Mouse (Mus musculus) midbrain, embryonic 10.5 days (tissue): ENCODE measurements around the gene Abhd6. TPM values are rescaled to one million over a fixed set of nuclear protein-coding genes. Genes with fewer than 3 reads are reported as not detected.
A peak's percentile ranks its signal among the peaks of the same experiment; 100 is the strongest.

Experiments used
- DNase-seq: peaks from one replicate; pipeline ENCODE4 v3.0.0-alpha.2; 2017; ENCODE audit warnings: low spot score
- H3K27ac ChIP-seq: fragments of 300-500 bp; sonication (generic); replicated peaks from 2 replicates; pipeline ENCODE4 v1.5.1; 2016; ENCODE audit warnings: mild to moderate bottlenecking
- H3K27me3 ChIP-seq: fragments of 300-500 bp; sonication (generic); 2 replicates; pipeline ENCODE4 v1.6.1; 2016; ENCODE audit warnings: low read depth, mild to moderate bottlenecking; ENCODE audit not compliant: poor library complexity, severe bottlenecking
- H3K36me3 ChIP-seq: fragments of 300-500 bp; sonication (generic); 2 replicates; pipeline ENCODE4 v1.6.1; 2016; ENCODE audit warnings: mild to moderate bottlenecking, moderate library complexity
- H3K4me1 ChIP-seq: fragments of 300-500 bp; sonication (generic); 2 replicates; pipeline ENCODE4 v1.6.1; 2016
- H3K4me3 ChIP-seq: fragments of 300-500 bp; sonication (generic); 2 replicates; pipeline ENCODE4 v1.5.1; 2016; ENCODE audit warnings: mild to moderate bottlenecking, moderate library complexity
- H3K9me3 ChIP-seq: fragments of 300-500 bp; sonication (generic); replicated peaks from 2 replicates; pipeline ENCODE4 v1.6.1; 2016; ENCODE audit warnings: mild to moderate bottlenecking
- WGBS: fragments of 180-500 bp; shearing (Covaris S2); methylation state at CpG from one replicate; pipeline ENCODE4 v1.1.7; 2016; 5-methylcytosine and 5-hydroxymethylcytosine counted together
- polyA plus RNA-seq: library from polyadenylated mRNA; unstranded; fragments of >200 nt; fragmentation: Nextera tagmentation; extraction: Ambion mirVana; gene quantifications from 2 replicates; pipeline ENCODE4 v1.2.1, GENCODE M21; 2016

Gene Abhd6
- polyA plus RNA-seq, 1 experiment from 2014 or later, result 14.7 TPM

DNA sequence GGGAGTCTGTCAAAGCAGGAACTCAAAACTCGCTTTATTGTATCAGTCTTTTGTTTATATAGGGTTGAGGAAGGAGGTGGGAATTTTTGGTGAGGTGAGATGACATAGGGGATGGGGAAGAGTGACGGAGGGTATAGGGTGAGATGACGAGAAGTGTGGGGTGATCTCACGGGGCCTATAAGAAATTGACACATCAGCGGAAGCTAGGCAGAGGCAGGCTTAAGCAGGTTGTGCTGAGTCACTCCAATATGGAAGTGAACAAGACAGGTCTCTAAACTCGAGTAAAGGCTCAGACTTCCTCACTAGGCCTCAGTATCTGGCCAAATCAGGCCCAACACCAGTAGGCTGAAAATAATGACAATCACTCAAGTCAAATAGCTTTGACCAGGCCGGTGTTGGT, 57.2 kb downstream of the Abhd6 start:
- peaks cover 21% of the 10 kb centered on the region for H3K4me1 ChIP-seq
- H3K27ac ChIP-seq, result no peak overlapping the region
- DNase-seq, result no peak
- no peaks in the 10 kb centered on the region for H3K9me3 ChIP-seq
- H3K4me3 ChIP-seq, result no peak overlapping the region
- 90% methylated on average over 7 of the region's 7 CpGs for WGBS
- H3K36me3 ChIP-seq, result peaks cover 3% of the 10 kb centered on the region; the same call in 1 of the 2 replicates
- H3K27me3 ChIP-seq, result no peaks in the 10 kb centered on the region

DNA sequence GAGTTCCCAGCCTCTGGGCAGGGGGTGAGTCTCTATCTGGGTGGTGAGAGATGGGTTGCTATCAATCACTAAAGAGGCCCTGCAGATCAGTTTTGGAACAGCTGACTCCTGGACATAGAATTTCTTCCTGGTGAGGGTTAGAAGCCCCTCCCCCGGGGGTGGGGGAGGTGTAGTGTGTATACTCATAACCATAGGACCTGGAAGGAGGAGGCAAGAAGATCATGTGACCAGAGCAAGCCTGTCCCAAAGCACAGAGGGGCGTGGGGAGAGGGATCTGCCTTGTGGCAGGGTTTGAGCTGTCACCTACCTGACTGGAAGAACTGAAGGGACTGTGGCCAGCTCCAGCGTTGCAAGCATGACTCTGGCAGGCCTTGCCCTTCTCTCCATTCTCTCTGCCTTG, 59.4 kb downstream of the Abhd6 start:
- DNase-seq, result peak; percentile 28
- 40% methylated on average over 3 of the region's 3 CpGs for WGBS

DNA sequence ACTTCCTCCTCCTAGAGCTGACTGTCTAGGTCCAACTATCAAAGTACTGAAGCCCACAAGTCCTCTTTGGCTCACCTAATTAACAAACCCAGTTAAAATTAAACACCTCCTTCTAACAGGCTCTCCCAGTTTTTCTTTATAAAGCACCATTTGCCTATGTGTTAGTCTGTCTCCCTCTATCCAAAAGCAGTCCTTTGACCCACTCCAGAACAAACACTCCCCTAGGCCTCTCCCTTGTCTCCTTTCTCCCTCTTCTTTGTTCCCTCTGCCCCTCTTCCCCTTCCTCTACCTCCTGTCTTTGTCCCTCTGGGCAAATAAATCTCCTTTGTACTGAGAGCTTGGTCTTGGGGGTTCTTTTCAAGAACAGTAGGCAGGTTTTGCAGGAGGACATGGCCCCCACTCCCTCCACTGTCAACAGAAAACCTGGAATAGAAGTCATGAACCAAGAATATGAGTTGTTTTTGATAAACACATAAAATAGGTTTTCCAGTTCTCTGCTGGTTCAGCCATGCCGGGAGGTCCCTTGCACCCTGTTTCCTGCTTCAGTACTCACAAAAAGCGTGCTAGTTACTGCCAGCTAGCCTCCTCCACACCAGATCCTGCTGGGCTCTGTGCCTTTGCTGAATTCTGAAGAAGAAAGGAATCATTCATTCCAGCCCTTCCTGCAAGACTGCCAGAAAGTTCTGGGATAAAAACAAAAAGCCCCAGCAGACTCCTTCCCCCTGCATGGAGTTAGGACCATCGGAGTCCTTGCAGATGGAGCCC, 60.0 kb downstream of the Abhd6 start:
- no peaks in the 10 kb centered on the region for H3K36me3 ChIP-seq
- H3K9me3 ChIP-seq, result no peaks in the 10 kb centered on the region
- peak overlapping the region; percentile 70 for H3K27ac ChIP-seq
- 73% methylated on average over 3 of the region's 3 CpGs for WGBS
- DNase-seq, result no peak
- peaks cover 21% of the 10 kb centered on the region for H3K4me1 ChIP-seq
- H3K4me3 ChIP-seq, result no peak overlapping the region
- H3K27me3 ChIP-seq, result no peaks in the 10 kb centered on the region

More for the DNA sequence above, 59.4 kb downstream of the Abhd6 start:
- H3K36me3 ChIP-seq, result no peaks in the 10 kb centered on the region
- H3K4me1 ChIP-seq, result peaks cover 21% of the 10 kb centered on the region
- no peaks in the 10 kb centered on the region for H3K9me3 ChIP-seq
- peak overlapping the region; percentile 70 for H3K27ac ChIP-seq
- no peaks in the 10 kb centered on the region for H3K27me3 ChIP-seq
- H3K4me3 ChIP-seq, result no peak overlapping the region

DNA sequence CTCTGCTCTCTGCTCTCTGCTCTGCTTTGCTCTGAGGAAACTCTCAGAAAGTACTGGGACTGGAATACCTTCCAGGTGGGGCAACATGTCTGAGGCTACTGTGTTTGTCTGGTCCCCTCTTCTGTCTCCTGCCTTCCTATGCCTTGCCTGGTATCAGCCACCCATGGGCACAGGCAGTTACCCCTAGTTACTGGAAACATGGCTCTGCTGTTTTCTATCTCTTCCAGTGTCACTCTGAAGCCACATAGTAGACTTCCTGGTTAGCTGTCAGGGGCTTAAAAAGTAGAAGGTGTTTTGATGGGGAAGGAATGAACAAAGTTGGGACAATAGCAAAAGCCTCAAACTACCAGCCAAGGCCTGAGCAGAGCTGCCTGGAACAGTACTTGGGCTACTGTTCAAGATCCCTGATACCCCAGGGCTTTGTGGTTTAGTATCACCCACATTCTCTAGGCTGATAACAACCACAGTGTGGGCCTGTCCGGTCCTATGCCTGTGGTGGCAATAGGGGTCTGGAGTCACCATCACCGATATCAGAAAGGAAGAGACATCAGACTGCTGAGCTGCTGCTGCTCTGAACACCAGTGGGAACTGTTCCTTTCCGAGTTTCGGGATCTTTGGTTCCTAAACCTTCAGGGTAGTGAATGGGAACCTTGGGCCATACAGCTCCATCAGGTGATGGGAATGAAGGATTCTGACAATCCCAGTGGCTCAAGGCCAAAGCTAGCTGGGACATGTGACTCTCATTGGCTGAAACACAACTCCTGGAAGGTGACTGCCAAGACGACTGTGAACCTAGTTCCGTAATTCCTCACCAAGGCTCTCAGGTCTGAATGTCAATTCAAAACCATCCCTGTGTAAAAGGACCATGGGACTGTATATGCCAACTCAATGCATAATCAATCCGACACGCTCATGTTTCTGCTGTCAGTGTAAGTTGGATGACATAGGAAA, 61.4 kb downstream of the Abhd6 start:
- no peak for DNase-seq
- Histone ChIP-seq H3K36me3 (no peaks in the 10 kb centered on the region), H3K27ac (peak overlapping the region; percentile 70), H3K4me1 (peaks cover 21% of the 10 kb centered on the region), H3K9me3 (no peaks in the 10 kb centered on the region), H3K4me3 (no peak overlapping the region), H3K27me3 (no peaks in the 10 kb centered on the region)
- 89% methylated on average over 8 of the region's 8 CpGs for WGBS

DNA sequence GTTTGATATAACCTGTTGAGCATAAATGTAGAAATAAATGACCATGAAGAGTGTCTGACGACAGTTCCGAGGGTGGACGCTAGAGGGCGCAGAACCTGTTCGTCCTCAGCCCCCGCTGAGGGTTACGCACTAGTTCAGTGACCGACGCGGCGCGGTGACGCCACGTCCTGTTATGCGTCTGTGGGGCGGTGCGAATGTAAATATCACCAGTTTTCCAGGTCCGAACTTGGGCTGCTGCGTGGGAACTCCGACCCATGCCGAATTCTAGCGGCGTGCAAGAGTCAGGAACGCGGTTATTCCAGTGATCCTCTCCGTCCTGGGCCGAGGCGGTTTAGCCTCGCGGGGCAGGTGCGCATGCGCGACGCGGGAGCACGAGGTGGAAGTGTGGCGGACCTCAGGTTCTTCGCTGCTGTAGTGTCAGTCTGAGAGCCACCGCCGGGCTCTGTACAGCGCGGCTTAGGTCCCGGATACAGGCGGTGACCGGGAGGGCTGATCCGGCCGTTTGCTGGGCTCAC, 77.5 kb downstream of the Abhd6 start, which contains the start of gene Rpp14:
Gene Rpp14, plus strand, starts transcription at position 203 of the 515 bp plus-strand sequence.
- DNase-seq, result peak; percentile 93
- Histone ChIP-seq H3K27ac (peak within 1 kb of the TSS; percentile 95), H3K4me1 (peaks cover 18% of the 10 kb centered on the region), H3K36me3 (peaks cover 16% of the 10 kb centered on the region), H3K9me3 (no peaks in the 10 kb centered on the region), H3K27me3 (no peaks in the 10 kb centered on the region), H3K4me3 (peak within 1 kb of the TSS; percentile 79)
- WGBS, result under 1% methylated on average over 47 of the region's 47 CpGs

DNA sequence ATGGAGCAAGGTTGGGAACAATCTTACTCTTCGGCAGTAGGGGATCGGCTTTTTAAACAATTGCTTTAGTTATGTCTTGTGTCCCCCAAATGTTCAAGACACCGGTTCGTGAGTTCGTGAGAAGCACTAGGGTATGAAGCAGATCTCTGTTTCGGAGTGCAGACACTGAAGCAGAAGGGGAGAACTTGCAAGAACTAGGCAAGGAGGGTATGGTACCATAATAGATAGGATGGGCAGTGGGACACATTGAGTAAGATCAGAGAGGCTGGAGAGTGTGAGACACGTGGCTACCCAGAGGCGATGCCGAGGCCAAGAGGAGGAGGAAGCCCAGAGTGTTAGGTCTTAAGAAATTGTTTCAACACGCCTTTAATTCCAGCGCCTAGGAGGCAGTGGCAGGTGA, 78.0 kb downstream of the Abhd6 start:
- H3K4me1 ChIP-seq, result peaks cover 18% of the 10 kb centered on the region
- WGBS, result 13% methylated on average over 11 of the region's 11 CpGs
- peak overlapping the region; percentile 79 for H3K4me3 ChIP-seq
- peak overlapping the region; percentile 95 for H3K27ac ChIP-seq
- DNase-seq, result no peak
- peaks cover 20% of the 10 kb centered on the region for H3K36me3 ChIP-seq
- H3K27me3 ChIP-seq, result no peaks in the 10 kb centered on the region
- H3K9me3 ChIP-seq, result no peaks in the 10 kb centered on the region

DNA sequence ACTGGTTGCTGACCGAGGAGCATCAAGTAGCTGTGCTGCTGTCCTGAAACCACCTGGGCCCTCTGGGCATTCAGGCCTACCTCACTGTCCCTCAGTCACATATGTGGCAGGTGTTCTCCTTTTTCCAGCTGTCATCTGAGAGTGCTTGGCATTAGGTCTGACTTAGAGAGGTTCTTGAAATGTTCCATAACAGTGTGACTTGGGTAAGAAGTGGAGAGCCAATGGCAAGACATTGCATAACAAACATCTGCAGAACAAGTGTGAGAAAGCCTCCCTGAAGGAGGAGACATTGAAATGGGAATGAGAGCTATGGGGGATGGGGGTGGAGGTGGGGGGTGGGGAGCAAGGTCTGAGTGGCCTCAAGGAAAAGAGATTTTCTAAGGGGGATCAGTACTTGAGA, 80.2 kb downstream of the Abhd6 start:
- Histone ChIP-seq H3K36me3 (peaks cover 42% of the 10 kb centered on the region), H3K9me3 (no peaks in the 10 kb centered on the region), H3K27me3 (no peaks in the 10 kb centered on the region), H3K4me3 (no peak overlapping the region), H3K4me1 (peaks cover 18% of the 10 kb centered on the region), H3K27ac (no peak overlapping the region)
- WGBS, result 93% methylated on average over 1 of the region's 1 CpGs
- no peak for DNase-seq

DNA sequence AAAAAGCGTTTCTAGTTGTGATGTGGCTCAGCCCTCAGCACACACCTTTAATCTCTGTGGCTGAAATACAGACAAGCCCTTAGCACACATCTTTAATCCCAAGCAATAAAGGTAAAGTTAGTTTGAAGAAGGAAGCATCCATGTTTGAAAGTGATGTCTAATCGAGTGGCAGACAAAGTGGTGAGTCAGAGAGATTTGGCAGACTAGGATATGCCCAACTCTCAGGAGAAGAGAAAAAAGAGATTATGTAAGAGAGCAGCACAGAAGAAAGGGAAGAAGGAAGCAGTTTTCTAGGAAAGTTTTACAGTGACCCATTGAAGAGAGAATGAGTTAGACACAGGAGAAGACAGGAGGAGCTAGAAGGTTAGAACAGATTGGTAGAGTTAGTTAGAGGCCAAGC, 86.3 kb downstream of the Abhd6 start:
- Histone ChIP-seq H3K27me3 (no peaks in the 10 kb centered on the region), H3K36me3 (peaks cover 70% of the 10 kb centered on the region), H3K4me3 (no peak overlapping the region), H3K4me1 (no peaks in the 10 kb centered on the region), H3K27ac (no peak overlapping the region), H3K9me3 (no peaks in the 10 kb centered on the region)
- WGBS, result 92% methylated on average over 2 of the region's 2 CpGs
- DNase-seq, result no peak

DNA sequence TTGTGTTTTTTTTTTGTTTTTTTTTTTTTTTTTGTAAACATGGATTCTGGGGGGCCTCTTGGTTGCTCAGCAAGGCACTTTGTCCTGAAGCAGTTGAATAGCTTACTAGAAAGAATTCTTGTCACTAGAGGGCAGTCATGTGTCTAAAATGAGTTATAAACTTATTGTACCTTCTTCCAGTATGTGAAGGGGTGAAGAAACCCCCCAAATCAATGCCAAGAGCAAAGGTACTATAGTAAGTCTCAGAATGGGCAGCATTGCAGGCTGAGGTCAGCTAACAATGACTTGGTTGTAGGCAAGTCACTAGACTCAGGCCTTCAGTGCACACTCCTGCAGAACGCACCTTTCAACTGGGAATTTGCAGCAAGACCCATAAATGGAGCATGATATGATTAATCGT, 89.9 kb downstream of the Abhd6 start:
- Histone ChIP-seq H3K27me3 (peaks cover 5% of the 10 kb centered on the region; the same call in 1 of the 2 replicates), H3K4me3 (no peak overlapping the region), H3K4me1 (no peaks in the 10 kb centered on the region), H3K9me3 (no peaks in the 10 kb centered on the region), H3K27ac (no peak overlapping the region), H3K36me3 (peaks cover 35% of the 10 kb centered on the region)
- DNase-seq, result no peak
- 91% methylated on average over 2 of the region's 2 CpGs for WGBS

DNA sequence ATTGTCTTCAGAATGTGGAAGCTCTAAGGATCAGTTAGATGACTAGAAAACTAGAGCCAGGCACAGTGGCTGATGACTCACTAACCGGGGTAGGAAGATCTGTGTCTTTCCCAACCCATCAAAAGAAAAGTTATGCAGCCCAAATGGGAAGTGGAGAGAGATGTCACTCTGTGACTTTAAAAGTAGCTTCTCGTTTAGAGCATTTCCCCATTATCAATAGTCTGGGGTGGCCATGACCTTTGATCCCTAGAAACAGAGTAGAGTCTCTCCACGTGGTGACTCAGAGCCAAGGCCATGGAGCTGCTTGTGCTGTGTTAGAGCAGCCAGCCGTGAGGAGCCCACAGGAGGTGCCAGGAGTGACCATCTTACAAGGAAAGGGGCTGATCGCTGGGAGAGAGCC, 90.7 kb downstream of the Abhd6 start:
- no peak overlapping the region for H3K4me3 ChIP-seq
- WGBS, result 58% methylated on average over 5 of the region's 5 CpGs
- H3K27me3 ChIP-seq, result peaks cover 5% of the 10 kb centered on the region; the same call in 1 of the 2 replicates
- no peaks in the 10 kb centered on the region for H3K9me3 ChIP-seq
- no peak for DNase-seq
- no peak overlapping the region for H3K27ac ChIP-seq
- H3K4me1 ChIP-seq, result peaks cover 5% of the 10 kb centered on the region
- H3K36me3 ChIP-seq, result peaks cover 30% of the 10 kb centered on the region

DNA sequence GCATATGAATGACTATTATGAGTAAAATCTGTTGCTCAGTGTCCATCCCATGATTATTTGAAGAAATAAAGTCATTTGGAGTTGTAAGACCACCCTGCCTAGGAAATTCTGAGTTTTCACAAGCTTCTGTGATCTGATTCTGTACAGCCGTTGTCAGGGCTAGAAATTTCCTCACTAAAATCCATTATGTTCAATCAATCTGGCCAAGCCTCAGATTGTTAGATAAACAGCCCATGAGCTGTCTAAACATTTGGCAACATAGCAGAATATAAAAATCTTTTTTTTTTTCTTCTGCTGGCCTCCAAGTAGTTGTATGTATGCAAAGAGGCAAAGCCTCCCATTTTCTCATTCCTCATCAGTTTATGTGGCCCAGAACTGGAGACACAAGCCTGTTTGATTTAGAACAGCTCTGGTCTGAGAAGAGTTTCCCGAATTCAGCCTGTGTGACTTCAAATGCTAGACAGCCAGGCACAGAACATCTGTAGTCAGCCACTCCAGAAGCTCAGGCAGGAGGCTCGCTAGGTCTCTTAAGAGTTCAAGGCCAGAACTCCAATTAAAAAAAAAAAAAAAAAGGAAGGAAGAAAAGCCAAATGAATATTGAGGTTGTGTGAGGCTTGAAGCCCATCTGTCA, 92.3 kb downstream of the Abhd6 start:
- 82% methylated on average over 3 of the region's 3 CpGs for WGBS

DNA sequence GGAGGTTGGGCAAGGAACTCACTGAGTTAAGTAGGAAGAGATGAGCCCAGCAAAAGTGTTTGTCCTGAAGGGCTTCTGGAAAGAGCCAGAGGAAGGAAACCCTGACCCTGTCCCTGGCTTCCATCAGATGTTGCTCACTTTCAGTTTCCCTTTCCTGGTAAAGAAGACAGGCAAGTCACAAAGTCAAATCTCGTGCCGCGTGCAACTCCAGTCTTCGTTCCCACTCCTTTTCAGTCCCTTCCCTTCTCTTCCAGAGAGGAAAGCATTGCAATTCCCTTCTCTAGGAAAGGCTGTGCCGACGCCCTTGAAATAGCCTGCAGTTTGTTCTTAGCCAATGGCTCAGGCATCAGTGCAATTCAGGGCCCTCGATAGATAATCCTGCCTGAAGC, 92.9 kb downstream of the Abhd6 start:
- Histone ChIP-seq H3K4me1 (peaks cover 12% of the 10 kb centered on the region), H3K27ac (no peak overlapping the region), H3K36me3 (peaks cover 8% of the 10 kb centered on the region), H3K9me3 (no peaks in the 10 kb centered on the region), H3K4me3 (no peak overlapping the region), H3K27me3 (peaks cover 5% of the 10 kb centered on the region; the same call in 1 of the 2 replicates)
- no peak for DNase-seq
- 77% methylated on average over 7 of the region's 7 CpGs for WGBS

More for the DNA sequence above, 92.3 kb downstream of the Abhd6 start:
- peaks cover 12% of the 10 kb centered on the region for H3K4me1 ChIP-seq
- DNase-seq, result no peak
- no peak overlapping the region for H3K4me3 ChIP-seq
- no peaks in the 10 kb centered on the region for H3K9me3 ChIP-seq
- peaks cover 13% of the 10 kb centered on the region for H3K36me3 ChIP-seq
- peaks cover 5% of the 10 kb centered on the region; the same call in 1 of the 2 replicates for H3K27me3 ChIP-seq
- no peak overlapping the region for H3K27ac ChIP-seq
